Mouse (Mus musculus) thymus, adult 18-20 months (tissue): Measurements from ENCODE around the gene Arrb2.
"Not testable (repeated sequence)": the region's sequence is repeated elsewhere in the genome, so short reads cannot be mapped to it uniquely, and the experiment has no call there.

ENCODE experiments used
- DNase-seq, 2 experiments: peaks; one replicate each; pipeline ENCODE4 v3.0.0; 2022; ENCODE audit warnings: mixed read lengths in 2 of 2

Arrb2 gene

DNA sequence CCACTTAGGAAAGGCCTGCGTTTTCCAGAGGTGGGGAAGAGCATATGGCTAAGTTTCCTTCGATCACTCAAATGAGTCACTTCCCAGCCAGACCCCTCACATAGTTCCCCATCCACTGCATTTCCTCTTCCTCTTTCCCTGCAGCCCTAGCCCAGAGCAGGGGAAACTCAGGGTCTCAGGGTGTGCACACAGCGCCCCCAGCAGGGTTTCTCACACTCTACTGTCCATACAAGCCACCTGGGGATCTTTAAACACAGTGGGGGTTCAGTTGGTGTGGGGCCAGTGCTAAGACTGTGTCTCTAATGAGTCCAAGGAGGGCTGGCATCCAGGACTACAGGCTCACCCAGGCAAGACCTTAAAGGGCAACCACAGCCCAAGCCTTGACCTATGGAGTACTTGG lies 14.3 kb downstream of the Arrb2 start:
- DNase-seq = no peak

DNA sequence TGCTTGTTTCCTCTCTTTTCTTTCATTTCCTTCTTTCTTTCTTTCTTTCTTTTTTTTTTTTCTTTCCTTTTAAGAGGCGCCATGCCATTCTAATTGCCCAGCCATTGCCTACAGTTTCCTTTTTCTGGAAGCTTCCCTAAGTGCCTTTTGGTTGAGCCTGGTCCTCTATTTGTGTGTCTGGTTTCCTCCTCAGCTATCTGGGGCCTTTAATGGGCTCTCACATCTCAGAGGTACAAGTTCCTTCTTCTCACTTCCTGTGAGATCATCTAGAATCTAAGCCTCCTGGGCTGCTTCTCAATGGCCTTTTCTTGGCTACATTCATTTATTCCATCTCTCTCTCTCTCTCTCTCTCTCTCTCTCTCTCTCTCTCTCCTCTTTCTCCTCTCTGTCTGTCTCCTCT lies 14.9 kb downstream of the Arrb2 start:
- DNase-seq = no peak

DNA sequence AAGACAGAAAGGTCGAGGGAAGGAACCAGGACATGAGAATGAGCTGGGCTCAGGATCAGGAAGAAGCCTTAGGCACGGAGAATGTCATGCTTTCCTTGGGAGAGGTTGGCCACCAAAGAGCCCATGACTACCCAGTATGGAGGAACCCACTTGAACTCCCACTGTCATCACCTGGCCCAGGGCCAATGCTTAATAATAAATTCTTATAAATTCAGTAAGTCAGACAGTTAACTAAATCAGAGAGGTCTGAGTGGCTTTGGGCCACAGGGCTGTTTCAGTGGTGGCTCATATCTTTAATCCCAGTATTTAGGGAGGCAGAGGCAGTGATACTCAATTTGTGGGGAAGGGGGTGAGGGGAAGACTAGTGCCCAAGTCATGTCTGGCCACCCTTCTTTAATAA lies 18.5 kb downstream of the Arrb2 start:
- DNase-seq = no peak

DNA sequence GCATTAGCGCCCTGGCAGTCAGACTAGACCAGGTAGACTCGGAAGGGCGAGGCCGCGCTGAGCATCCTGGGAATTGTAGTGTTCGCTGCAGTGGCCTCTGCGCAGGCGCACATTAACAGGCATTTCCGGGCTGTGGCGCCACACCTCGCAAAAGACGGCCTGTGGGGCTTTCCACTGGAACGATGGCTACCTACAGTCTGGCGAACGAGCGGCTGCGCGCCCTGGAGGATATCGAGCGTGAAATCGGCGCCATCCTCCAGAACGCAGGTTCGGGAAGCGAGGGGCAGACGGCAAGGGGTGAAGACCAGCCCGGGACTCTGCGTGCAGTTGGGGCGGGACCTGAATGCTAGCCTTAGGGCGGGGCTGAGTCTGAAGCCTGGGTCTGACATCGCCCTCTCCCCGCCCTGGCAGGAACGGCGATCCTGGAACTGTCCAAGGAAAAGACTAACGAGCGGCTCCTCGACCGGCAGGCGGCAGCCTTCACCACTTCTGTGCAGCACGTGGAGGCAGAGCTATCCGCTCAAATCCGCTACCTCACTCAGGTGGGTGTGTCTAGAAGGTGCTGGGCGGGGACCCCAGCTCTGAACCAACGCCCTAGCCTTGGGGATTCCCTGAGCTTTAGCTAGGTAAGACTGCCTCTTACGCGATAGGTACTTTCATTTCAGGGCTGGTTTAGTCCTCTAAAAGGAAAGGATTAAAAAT lies 19.5 kb downstream of the Arrb2 start, which contains the start of gene Med11:
Med11 (plus strand) TSS at position 123 of the 702 bp plus-strand sequence.
- peak; percentile 89 to 93 for DNase-seq

DNA sequence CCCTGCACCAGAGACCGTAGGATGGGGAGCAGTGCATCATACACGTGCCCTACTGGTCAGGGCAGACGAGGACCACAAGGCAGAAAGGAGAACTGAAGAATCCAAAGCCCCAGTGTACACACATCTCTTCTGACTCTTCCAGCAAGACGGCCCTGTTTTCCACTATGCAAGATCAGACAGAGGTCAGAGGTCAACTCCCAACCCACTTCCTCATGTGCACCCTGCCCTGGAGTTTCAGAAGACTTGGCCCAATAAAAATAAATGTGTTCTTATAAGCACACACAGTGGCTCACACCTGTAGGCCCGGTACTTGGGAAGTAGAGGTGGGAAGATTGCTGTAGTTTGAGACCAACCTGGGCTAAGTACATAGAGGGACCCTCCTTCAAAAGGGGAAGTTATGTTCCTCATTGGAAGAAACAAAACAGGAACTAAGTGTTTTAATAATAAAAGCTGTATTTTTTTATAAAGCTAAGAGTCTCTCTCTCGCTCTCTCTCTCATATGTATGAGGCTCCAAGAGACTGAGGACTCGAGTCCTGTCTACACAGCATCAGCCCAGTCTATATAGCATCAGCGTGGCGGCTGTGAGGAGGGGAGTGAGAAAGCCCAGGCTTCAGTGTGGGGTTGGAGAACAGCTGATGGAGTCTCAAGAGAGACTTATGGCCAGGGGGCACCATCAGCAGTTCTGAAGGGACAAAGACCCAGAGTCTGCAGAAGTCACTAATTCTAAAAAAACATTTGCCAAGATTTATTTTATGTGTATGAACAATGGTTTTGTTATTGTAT lies 21.0 kb downstream of the Arrb2 start:
- no peak for DNase-seq

DNA sequence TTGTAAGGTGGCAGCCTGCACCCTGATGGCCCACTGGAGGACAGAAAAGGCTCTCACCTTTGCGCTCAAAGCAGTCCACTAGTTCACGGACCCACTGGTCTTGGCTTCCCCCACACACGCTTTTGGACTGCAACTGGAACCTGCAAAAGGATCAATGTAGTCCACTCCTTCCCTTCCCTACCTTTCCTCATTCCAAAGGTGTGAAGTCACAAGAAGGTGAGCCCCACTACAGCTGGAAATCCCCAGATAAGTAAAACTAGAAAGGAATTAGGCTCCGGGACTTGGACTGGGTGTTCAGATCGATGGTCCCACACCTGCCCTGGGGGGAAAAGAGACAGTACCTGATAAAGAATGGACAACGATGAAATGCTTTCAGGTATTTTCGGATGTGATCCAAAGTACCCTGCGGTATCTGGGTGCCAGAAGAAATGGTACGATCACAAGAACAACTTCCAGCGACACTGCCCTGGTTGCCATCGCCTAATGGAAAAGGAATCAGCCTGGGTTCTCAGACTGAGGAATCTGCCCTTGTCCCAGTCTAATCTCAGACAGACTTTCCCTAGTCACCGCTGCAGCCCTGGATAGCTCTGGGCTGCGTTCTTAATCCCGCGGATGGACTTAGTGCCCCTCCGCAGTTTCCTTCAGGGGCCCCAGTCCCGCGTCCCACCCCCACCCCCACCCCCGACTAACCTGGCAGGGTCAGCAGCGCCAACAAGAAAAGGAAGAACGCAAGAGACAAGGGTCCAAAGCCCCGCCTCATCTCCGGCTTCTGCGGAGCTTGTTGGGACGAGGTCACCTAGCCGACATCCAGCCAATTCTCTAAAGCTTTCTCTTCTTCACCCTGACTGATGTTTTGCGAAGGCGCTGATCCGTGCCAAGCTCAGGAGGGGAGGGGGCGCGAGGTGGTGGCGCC lies 26.5 kb downstream of the Arrb2 start, which contains the start of gene Zmynd15:
Zmynd15 (plus strand) TSS at position 746 of the 913 bp plus-strand sequence.
- no peak for DNase-seq

DNA sequence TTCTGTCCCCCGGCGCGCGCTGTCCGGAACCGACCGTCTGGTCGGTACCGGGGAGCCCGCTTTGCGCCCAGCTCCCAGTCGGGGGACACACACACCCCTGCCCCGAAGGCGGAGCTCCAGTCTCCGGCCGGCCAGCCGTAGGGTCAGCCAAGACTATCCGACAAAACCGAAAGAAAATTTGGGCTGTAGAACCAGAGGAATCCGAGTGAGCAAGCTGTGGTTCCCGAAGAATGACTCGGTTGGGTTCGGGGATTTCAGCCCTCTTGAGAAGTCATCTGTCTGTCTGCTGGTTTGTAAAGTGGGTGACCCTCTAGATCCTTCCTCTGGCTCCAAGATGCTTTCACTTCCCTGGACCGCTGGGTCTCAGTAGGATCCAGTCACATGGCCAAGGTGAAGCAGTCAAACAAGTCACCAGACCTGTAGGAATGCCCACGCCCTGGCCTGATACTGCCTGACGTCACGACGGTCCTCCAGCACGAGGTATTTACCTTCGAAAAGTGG lies 27.2 kb downstream of the Arrb2 start, which contains the start of gene Cxcl16:
Cxcl16 (minus strand) TSS at position 384 of the 501 bp plus-strand sequence.
- DNase-seq = no peak

DNA sequence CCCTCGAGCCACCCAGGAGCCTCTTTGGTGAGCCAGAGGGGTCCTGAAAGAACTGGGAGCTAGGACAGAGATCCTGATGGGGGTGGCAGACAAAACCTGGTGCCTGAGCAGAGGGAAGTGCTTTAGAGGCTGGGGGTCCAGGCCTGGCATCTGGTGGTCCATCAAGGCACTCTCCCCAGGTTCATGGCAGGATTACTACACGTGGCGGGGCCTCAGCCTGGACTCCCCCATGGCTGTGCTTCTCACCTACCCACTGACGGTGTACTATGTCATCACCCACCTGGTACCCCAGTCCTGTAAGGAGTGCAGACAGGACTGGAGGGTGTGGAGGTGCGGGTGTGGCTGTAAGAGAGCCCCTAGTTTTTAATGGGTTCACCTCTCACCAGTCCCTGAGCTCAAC lies 31.5 kb downstream of the Arrb2 start:
- no peak for DNase-seq

DNA sequence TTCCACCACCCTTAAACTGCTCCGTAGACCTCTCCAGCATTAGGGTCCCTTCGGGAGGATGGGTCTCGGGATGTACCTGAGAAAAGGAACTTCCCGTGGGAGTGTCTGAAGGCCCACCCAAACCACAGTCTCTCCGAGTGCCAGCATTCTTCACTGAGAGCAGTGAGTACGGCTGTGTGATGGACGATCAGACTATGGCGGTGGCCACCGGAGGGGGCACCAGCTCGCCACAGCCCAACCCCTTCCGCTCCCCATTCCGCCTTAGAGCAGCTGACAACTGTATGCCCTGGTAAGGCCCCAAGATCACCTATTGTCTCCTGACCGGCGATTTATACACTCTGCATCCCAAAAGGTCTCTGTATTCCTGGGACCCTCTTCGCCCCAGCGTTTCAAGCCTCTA lies 32.8 kb downstream of the Arrb2 start:
- DNase-seq = no peak

DNA sequence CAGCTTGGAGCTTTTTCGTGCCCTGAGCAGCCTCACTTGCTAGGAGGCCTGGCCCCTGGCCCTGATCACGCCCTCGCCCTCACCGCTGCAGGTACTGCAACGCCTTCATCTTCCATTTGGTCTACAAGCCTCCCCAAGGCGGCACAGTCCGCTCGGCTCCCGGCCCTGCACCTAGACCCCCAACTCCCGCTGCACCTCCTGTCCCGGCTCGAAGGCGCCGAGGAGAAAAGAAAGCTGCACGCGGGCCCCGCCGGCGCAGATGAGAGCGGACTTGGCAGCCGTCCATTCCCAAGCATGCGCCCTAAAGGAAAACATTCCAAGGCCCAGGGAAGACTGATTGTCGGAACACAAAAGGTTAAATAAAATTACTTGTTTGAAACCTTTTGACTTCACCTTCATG lies 33.4 kb downstream of the Arrb2 start:
- no peak for DNase-seq

DNA sequence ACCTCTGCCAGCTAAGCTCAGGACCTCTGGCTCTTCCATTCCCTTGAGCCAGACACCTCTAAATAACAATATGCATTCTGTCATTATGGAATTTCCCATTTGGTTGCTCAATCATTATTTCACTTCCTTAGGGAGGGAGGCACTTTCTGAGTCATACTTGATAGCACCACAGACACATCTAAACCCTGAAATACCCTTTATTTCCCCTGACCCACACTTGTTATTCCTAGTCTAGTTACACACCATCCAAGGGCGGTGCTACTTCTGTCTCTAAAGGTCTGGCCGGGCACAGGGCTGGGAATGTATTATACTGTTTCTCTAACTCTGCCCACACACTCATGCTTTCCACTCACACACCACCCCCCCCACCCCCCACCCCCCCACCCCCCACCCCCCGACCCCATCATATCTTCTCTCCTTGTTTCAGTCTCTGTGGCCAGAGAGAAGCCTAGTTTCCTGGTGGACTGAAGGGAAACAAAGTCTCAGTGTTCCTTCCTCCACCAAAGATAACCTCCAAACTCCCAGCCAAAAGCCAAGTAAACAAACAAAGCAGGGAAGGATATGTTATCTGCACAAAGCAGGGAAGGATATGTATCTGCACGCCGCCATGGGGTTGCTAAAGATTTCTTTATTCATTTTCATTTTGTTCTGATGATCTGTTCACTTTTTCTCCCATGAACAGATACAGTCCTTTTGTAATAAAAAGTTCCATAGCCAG lies 35.6 kb downstream of the Arrb2 start:
- no peak for DNase-seq

DNA sequence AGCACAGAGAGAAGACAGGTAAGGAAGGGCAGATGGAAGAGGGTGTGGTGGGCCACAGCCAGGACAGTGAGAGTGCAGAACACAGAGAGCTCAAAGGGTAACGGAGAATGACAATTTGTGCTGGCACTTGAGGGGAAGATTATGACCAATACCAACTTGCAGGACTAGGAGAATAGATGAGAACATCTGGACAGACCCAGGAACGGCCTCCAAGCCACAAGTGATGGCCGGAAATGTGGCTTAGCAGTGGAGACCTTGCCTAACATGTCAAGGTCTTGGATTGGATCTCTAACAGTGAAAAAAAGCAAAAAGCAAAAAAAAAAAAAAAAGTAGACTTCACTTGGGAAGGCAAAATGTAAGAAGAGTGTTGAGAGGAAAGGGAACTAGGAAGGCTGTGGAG lies 37.3 kb downstream of the Arrb2 start:
- no peak for DNase-seq

DNA sequence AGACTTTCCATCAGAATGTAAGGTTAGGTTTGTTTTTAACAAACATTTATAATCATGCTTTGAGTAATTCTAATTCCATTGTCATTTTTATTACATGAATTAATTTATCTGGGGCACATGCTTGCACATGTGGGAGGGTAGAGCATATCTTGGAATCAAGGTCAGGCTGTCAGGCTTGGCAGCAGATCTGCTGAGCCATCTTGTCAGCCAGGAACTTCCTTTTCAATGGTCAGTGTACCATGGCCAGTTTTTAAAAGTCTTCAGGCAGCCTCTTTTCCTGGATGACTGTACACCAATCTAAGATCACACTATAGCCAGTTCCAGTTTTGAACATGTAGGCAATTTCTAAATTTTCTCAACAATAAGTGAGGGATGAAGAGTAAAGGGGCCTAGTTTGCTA lies 40.3 kb downstream of the Arrb2 start:
- no peak for DNase-seq

DNA sequence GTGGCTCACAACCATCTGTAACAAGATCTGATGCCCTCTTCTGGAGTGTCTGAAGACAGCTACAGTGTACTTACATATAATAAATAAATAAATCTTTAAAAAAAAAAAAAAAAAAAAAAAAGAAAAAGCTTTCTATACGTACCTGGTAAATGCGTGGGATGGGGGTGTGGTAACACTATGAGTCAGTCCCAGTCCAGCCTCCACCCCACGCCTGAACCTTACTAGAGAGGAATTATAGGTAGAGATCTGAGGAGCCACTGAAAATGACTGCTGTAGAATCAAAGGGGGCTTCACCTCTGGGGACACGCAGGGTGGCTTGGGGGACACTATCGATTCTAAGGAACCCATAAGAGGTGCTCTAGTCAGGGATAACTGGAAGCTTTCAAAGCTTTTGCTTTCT lies 40.9 kb downstream of the Arrb2 start:
- not testable (repeated sequence) for DNase-seq

DNA sequence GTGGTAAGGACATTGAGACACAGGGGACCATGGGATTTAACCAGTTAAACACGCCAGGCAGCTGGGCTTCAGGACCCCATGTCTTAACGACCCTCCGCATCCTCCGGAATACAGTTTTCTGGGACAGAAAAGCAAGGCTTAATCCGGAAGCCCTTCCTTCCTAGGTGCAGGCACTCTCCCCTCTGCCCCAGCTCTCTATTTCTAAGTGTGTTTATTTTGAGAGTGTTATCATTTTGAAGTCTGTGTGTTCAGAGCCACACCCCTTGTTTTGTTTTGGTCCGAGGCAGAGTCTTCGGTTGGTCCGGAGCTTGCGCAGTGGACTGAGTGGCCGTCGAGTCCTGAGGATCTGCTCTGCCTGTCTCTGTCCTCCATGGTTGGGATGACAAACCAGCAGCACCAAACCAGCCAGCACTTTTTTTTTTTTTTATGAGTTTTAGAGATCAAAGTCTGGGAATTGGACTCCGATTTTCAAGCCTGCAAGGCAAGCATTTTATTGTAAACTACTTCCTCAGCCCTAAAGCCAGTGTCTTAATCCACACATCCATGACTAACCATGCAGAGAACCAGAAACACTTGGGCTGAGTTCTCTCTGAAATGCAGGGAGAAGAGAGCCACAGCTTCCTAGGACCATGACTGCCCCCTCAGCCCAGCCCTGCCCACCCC lies 42.6 kb downstream of the Arrb2 start:
- DNase-seq = no peak

DNA sequence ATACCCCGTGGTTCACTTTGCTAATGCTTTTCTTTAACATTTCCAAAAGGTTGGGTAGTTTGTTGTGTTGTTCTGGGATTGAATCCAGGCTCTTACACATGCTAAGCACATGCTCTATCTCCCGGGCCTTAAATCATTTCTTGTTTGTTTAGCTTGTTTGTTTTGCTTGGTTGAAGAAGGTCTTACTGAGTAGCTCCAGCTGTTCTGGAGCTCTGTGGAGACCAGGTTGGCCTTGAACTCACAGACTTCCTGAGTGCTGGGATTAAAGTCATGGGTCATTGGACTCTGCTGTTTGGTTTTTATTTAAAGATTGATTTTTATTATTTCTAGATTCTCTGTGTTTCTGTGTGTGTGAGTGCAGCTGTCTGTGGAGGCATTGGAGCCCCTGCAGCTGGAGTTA lies 53.1 kb downstream of the Arrb2 start:
- DNase-seq = no peak

DNA sequence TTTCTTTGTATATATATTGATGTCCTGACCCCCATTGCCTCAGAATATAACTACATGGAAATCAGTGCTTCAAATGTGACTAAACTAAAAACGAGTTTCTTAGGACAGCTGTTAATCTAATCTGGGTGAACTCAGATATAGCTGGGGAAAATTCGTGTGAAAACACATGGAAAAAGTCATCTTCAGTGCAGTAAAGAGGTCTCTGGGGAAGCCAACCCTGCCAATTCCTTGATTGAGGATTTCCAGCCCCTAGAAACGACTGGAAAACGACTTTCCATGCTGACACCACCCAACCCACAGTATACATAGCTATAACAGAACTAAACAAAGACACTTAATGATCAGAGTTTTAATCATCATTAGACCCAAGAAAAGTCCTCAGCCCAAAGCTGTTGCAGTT lies 55.4 kb downstream of the Arrb2 start:
- DNase-seq = no peak

DNA sequence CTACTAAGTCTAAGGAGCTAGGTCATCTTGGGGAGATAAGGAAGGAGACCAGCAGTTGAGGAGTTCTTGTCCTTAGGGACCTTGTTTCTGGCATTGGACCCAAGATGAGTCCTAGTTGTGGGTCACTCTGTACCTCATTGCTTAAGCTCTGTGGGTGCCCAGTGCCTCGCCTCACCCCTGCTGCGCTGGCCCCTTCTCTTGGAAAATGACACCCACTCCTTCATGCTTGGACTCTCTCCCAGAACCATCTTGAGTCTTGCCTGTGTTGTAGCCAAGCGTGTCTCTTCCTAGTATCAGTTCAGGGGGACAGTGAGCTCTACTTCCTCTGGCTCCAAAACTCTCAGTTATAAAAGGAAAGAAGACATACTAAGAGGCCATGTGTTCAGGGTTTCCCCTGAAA lies 56.7 kb downstream of the Arrb2 start:
- DNase-seq = no peak

DNA sequence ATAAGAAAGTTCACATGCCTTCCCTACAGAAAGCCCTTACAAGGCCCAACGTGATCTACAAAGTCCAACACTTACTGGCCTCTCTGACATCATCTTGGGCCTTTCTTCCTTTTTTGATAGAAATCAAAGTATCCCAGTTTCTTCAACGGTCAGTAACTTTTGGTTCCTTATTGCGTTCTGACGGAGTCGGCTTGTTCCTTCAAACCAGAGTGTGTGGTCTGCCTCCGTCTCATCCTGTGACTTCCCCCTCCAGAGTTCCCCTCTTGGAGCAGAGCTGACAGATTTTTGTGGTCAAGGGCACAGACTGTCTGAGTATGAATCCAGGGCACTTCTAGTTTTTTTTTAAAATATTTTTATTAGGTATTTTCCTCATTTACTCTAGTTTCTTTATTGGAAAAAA lies 57.2 kb downstream of the Arrb2 start:
- no peak for DNase-seq
